Mouse (Mus musculus) kidney, postnatal 36 days (tissue): ENCODE data around the gene Dhdh.
"Not testable (repeated sequence)": the region's sequence is repeated elsewhere in the genome, so short reads cannot be mapped to it uniquely, and the experiment has no call there.

Source experiments
- DNase-seq, 2 experiments: peaks; one replicate each; pipeline ENCODE4 v3.0.0; 2021 to 2022; ENCODE audit warnings: mixed read lengths in 2 of 2

Gene Dhdh

DNA sequence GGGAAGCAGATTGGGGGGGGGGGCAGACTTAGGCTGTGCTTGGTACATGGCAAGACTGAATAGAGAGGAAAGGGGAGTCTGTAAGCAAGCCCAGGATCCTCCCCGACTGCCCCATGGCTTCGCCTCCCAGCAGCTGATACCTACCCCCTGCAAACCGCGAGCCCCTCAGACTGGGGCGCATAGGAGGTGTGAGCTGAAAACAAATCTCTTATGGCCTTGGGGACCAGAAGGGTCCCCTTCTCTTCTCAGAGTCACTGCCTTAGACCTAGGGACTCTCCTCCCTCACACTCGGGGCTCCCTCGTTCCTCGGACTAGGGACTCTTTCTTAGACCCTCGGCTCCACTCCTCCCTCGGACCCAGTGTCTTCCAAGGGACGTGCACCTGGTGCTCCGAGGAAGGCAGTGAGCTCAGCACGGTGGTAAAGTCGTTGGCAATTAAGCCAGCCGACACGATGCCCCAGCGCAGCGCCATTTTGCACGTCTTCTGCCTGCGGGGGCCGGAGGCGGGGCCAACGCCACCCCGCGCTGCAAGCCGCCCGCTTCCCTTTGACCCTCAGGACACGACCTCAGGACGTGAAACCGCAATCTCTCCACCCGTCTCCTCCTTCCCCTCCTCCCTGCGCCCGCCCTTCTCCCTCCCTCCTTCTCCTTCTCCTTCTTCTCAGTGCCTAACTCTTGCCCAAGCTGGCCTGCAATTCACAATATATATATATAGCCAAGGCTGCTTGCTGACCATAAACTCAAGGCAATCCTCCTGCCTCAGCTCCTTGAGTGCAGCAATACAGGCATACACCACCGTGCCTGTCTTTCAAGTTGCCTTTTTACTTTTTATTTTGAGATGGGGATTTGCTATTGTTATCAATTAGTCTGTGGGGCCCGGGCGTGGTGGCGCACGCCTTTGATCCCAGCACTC lies at the start of gene Dhdh:
Gene Dhdh (minus strand): TSS at position 513 of the 912 bp plus-strand sequence.
- DNase-seq: peak; percentile 73 to 82

DNA sequence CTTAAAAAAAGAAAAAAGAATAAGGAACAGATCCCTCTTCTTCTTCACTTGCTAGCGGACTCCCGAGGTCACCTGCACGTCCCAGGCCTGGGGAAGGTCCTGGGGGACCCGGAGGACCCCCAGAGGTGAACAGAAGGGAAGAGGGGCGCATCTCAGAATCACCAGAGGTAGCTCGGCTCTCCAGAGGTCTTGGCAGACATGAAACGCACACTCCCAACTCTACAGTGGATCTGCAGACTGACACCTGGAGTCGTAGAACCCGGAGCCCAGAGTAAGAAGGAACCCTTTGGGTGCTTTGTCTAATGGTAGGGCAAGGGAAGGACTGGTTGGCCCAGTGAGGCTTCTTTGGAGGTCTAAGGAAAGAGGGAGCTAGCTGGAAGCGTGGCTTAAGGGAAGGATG lies 49.0 kb upstream of the Dhdh start:
- no peak for DNase-seq

DNA sequence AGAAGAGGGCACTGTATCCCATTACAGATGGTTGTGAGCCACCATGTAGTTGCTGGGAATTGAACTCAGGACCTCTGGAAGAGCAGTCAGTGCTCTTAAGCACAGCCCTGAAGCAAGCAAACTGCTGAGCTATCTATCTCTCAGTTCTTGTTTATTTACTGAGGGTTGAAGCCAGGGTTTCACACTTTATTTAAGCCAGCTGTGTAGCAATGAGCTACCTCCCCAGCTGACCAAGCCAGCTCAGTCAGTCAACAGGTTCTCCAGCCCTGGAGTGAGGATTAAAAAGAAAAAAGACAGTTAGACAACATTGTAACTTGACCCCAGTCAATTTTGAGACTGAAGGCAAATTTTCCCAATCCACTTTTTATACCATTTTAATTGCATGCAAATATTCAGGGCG lies 47.1 kb upstream of the Dhdh start:
- DNase-seq: no peak

DNA sequence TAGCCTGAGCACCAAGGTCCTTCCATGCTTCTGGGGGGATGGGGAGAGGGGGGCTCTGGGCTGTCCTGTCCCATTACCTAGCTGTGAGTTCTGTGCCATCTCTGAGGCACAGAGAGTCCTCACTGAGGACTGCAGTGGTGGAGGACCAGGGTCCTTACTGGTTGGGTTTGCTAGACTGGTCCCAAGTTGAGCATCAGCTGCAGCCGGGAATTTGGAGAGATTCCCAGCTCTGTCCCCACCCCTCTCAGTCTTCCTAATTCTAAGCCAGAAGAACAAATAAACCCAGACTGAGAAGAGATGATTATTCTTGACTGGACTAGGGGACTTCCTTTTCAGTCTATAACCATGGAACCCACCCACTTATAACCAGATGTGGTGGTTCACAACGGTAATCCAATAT lies 42.0 kb upstream of the Dhdh start:
- DNase-seq: no peak

DNA sequence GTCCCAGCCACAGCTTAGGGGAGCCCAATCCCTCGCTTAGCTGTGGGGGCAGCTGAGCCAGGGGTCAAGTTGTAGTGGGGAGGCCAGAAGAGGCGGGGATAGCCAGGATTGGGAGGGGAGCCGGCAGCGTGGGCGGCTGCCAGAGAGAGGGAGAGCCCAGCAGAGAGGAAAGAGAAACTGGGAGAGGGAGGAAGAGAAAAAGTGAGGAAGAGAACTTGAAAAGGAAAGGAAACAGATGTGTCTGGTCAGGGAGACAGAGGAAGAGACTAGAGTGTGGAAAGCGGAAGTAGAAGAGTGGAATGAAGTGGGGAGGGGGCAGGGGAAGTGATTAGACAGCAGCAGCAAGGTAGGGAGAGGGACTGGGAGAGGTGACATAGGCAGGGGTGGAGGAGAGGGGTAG lies 40.9 kb upstream of the Dhdh start:
- no peak for DNase-seq

DNA sequence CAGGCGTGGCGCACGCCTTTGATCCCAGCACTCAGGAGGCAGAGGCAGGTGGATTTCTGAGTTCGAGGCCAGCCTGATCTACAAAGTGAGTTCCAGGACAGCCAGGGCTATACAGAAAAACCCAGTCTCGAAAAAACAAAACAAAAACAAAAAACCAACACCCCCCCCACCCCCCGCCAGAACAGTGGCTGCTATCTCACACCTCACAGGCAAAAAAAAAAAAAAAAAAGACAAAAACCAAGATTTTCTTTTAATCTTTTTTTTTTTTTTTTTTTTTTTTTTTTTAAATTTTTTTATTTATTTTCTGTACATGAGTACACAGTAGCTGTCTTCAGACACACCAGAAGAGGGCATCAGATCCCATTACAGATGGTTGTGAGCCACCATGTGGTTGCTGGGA lies 38.6 kb upstream of the Dhdh start:
- not testable (repeated sequence) for DNase-seq

DNA sequence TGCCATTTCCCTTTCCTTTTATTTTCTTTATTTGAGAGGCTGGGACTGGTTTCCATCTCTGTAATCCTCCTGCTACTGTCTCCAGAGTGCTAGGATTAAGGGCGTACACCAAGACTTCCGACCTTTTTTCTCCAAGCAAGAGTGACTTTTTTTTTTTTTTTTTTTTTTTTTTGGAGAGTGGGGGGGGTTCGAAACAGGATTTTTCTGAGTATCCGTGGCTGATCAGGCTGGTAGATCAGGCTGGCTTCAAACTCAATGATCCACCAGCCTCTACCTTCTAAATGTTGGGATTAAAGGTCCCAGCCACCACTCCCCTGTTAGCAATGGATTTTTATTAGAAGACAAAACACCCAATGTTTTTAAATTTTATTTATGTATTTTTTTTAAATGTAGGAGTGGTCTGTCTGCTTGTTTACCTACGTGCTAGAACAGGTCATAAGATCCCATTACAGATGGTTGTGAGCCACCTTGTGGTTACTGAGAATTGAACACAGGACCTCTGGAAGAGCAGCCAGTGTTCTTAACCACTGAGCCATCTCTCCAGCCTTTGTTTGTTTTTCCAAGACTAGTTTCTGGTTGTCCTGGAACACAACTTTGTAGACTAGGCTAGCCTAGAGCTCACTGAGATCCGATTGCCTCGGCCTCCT lies 38.0 kb upstream of the Dhdh start:
- peak; percentile 37 to 66 for DNase-seq

DNA sequence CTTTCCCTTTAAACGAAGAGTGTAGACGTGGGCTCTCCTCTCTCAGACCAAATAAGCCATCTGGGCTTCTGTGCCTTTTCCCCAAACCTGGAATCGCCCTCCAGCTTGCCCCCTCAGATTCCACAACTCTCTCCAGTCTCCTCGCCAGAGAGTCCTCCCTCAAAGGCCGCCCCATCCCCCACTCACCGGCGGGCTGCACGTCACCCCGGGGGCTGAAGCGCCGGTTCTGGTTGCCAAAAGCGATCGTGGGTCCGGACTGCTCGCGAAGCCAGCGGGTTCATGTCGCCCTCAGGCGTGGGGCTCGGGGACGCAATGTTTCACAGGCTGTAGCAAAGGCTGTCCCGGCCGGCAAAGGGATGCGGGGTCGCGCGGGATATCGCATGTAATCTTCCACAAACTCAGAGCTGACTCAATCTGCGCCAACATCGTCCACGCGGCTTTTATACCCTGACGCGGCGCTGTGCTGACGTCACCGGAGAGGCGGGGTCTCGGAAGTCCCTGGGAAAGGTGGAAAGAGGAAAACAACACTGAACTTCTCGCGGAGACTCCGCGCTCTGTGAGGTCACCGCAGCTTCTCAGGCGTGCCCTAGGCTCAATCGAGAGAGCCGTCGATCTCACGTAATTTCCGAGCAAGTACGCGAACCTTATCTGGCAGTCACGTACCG lies 37.3 kb upstream of the Dhdh start, which contains the start of the genes Ppp1r15a and Plekha4:
Gene Ppp1r15a (minus strand): TSS at position 460 of the 665 bp plus-strand sequence.
Gene Plekha4 (plus strand): TSS at position 522 of the 665 bp plus-strand sequence.
- peak; percentile 95 to 97 for DNase-seq

DNA sequence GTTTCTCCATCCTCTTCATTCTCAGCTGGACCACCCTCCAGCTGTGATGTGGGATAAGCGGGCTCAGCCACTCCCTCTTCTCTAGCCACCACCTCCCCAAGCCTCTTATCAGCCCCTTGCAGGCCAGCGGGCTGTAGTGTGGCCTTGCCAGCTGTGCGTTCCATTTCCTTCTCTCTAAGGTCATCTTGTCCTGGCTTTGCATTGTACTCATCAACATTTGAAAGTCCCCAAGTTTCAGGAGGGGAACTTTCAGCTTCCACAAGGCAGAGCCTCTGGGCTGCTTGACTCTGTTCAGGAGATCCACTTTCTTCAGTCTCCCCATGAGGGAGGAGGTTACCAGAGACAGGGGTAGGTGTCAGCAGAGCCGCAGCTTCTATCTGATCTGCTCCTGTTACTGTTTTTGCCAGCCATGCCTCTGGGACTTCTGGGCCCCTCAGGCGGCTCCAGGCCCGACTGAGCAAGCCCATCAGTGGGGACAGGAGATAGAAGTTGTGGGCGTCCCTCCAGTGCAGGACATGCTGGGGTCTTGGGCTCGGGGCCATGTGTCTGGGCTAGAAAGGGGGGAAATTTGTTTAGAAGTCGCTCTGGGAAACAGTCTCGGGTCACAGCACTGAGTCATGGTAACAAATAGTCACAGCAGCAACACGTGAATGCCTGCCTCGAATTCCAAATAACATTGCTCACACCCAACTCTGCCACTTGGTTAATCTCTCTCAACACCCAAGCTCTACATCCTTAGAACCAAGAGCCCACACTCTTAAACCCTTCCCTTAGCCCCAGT lies 36.4 kb upstream of the Dhdh start:
- peak in 1 of 2 experiments; percentile 31 for DNase-seq

DNA sequence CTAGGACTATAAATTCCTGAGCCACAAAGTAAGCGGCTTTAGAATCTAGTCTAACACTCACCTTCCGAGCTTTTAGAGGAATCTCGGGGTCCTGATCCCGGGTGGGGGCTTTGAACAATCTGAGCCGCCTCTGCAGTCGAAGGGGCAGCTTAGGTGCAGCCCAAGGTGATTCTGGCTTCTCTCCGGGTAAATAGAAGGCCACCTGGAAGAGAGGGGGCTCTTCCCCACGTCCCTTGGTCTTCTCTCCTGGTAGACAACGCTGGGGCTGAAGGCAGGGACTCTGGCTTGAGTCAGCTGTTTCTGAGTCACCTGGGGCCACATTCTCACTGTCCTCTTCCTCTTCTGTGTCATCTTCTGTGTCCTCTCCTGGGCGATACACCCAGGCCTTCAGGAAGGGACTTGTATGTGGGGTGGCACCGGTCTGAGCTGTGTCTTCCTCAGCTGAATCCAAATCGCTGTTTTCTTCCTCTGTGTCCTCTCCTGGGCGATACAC lies 35.1 kb upstream of the Dhdh start:
- DNase-seq: no peak

DNA sequence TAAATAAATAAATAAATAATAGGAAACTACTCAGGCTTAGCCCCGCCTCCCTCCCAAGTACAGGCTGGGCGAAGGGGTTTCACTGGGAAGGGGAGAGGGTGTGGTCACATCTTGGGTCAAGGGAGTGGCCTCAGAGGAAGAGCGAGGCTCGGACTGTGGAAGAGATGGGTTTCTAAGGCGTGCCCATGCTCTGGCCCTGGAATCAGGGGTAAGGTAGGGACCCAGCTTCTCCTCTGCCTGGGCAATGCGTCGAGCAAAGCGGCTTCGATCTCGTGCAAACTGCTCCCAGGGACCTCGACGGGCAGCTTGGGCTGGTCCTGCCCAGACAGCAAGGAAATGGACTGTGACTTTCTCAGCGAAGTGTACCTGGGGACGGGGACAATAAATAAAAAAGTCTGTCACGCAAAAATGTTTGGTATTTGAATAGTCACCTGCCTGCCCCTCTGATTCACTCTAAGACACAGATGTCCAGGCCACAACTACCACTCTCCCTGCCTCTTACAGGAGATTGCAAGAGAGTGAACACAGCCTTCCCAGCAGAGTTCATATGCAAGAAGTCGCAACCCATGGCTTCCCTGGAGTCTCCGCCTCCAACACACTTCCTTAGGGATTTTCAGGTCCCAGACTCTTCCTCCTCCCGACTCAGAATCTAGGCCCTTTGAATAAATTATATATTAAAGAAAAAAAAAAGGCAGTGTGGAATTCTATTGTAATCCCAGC lies 34.5 kb upstream of the Dhdh start:
- DNase-seq: peak in 1 of 2 experiments; percentile 19

DNA sequence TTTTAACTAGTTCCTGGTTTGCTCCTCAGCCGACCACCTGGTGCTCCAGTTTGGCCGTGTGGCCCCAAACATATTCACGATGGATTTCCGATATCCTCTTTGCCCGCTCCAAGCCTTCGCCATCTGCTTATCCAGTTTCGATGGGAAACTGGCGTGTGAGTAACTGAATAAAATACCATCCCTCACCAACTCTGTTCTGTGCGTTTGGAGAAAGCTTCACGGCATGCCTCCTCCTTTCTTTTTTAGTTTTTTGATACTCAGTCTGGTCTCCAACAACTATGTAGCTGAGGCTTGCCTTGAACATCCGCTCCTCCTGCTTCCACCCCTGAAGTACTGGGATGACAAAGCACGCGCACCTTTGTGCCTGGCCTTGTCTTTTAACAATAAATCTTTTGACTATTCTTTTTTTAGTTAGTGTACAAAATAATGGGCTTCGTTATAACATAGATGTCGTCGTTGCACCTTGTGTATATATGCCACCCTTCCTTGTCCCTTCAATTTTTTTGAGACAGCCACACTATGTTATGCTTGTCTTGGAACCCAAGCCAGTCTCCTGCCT lies 33.7 kb upstream of the Dhdh start:
- no peak for DNase-seq

DNA sequence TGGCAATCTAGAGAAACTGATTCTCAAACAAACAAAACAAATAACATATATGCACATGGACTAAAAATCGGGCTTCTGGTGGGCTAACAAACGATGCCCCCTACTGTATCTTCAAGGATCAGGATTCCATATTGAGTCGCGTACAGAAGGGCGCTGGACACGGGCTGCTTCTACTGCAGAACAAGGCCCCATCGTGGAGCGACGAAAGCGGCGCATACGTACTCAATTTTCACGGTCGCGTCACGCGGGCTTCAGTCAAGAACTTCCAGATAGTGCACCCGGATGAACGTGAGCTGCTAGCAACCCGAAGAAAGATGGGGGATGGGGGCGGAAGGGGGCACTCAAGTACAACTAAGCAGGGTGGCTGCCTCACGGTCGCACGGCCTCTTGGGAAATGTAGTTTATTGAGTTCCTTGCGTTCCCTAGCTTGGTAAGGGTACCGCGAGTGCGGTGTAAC lies 33.2 kb upstream of the Dhdh start:
- DNase-seq: peak; percentile 95

DNA sequence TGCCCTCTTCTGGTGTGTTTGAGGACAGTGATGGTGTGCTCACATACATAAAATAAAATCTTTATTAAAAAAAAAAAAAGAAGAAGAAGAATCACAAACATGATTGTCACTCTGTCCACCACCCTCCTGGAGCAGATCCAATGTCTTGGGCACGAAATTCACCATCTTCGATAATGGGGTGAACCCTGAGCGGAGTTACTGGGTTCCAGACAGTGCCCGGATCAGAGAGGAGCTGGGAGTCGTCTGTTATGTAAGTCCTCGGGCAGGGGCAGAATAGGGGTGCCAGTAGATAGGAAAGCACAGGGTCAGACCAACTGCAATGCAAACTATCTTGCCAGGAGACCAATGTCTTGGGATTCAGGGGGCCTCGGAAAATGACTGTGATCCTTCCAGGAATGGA lies 32.0 kb upstream of the Dhdh start:
- DNase-seq: no peak

DNA sequence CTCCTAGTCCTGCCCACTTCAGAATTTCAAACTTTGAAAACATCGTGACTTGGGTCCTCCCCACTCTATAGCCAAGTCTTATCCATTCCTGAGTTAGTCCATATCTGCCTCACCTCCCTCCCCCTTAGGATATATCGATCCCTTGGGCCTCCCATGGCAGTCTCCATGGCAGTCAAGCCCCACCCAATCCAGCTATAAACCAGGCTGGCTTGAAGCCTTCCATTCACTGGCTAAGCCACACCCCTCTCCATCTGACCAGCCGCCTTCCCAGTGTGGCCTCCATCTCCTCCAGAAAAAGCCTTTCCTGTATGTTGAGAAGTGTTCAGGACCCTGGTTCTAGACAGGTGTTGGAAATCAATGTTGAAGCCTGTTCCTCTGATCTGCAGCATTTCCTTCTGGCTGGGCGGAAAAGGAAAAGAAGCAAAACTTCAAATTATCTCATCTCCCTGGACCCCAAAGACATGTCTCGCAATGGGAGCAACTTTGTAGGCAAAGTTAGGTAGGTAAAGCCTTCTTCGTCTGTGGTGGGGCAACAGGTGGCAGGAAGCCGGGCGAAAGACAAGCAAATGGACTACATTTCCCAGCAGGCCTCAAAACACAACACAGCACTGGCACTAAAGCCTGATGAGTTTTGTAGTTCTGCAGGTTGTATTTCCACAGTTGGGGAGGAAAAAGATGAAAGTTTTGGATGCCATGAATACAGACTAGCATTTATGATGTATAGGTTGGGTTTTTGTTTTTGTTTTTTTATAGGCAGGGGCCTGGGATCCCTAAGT lies 30.9 kb upstream of the Dhdh start:
- DNase-seq: no peak

DNA sequence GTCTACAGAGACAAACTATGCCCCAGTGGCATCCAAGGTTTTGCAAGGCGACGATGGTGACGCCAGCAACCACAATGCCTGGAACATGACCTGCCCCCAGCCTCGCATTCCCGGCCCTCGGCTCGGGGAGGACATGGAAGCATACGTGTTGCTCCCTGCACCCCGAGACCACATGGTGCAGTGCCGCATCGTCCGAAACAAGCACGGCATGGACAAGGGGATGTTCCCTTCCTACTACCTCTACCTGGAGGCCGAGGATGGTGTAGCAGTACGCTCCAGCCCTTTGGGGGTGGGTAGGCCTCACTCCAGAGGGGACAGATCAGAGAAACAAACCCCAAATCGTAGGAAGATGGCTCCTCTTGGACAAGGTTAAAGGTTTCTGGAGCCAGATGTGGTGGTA lies 30.0 kb upstream of the Dhdh start:
- no peak for DNase-seq

DNA sequence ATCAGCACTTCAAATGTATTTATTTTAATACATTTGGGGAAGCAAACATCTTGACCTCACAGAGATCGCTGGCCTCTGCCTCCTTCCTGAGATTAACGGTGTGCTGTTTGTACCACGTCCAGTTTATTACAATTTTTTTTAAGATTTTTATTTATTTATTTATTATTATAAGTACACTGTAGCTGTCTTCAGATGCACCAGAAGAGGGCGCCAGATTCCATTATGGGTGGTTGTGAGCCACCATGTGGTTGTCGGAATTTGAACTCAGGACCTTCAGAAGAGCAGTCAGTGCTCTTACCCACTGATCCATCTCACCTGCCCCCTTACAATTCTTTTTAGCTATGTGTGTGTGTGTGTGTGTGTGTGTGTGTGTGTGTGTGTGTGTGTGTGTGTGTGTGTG lies 28.2 kb upstream of the Dhdh start:
- not testable (repeated sequence) for DNase-seq

DNA sequence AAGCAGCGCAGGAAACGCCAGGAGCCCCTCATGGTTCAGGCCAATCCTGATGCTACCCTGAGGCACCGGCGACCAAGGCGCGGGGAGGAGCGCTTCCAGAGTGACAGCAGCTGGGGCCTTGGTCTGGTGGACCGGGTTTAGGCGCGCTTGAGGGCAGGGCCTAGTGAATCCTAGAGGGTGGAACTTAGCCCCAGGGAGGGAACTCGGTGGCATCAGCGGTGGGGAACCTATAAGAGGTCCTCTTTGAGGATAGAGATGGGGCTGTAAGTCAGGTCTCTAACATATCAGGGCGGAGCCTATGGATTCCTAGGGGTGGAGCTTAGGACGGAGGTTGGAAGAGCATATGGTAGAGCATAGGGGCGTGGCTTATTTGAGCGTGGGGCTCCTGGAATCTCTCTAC lies 26.8 kb upstream of the Dhdh start:
- DNase-seq: no peak

DNA sequence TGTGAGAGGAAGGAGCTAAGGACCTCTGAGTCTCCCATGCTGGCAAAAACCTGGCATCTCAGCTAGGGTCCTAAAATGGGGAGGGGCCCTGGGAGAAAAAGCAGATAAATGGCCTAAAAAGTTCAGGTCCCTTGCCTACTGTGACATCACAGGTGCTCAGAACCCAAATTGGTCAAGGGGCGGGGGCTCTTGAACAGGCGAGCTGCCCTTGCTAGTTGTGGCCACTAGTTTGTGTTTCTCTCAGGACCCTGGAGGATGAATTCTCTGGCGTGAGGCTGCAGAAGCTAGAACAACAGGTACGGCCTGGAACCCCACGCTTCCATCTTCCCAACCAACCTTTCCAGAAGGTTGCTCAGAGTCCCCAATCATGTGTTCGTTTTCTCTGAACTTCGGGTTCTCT lies 25.8 kb upstream of the Dhdh start:
- DNase-seq: no peak
